Mouse (Mus musculus) CD8-positive naive resting alpha-beta T cell, adult 2 months (primary cell): ENCODE measurements around the gene Gm17657.
"Not testable (repeated sequence)": the region's sequence is repeated elsewhere in the genome, so short reads cannot be mapped to it uniquely, and the experiment has no call there.

Experiments
- DNase-seq, 2 experiments: peaks; one replicate each; pipeline ENCODE4 v3.0.0; 2022; ENCODE audit warnings: low read depth in 2 of 2, low spot score in 2 of 2

Gene Gm17657

GRCm38 (mm10) chr17:29502005-29502668 lies 47.3 kb downstream of the Gm17657 start:
- no peak for DNase-seq

- DNase-seq: no peak
Measured at GRCm38 (mm10) chr17:29500802-29501469, 48.5 kb downstream of the Gm17657 start.

DNA sequence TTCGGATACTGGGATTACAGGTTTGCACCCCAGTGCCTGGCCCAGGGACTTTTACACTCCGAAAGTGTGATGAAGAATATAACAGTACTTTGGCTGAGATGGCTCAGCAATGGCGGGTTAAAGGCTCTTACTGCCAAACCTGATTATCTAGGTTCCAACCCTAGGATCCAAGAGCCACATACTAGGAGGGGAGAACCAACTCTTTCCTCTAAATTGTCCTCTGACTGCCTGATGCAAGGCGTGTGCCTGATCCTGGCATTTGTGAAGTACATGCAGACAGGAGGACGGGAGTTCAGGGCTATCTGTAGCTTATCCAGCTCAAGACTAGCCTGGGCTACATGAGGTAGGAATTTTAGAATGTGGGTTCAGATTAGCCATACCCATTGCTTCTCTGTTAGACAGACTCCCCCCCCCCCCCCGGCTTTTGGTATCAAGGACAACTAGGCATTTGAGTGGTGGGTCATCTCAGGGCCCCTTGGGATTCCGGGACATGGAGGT lies 49.1 kb downstream of the Gm17657 start:
- DNase-seq: no peak

GRCm38 (mm10) chr17:29499511-29499910 lies 49.9 kb downstream of the Gm17657 start:
- DNase-seq: no peak

GRCm38 (mm10) chr17:29498952-29499351 lies 50.5 kb downstream of the Gm17657 start:
- DNase-seq: not testable (repeated sequence)

DNA sequence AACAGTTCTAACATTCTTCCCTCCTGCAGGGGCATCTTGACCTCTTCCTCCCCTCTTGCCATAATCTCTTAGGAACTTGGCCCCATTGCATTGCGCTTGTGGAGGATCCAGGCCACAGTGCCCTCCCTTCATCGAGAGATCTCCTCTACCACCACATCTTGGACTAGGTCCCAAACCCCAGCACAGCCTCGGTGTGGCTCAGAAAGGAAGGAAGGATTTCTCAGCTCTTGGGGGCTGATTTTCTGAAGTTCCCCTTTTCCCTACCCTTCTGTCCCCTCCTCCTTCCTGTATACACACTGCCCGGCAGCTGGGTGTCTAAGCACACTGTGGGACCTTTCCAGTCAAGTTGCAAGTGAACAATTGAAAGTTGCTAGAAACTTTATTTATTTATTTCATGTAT lies 51.4 kb downstream of the Gm17657 start:
- DNase-seq: no peak

- DNase-seq: not testable (repeated sequence)
Measured at GRCm38 (mm10) chr17:29497481-29497880, 52.0 kb downstream of the Gm17657 start.

- no peak for DNase-seq
Measured at GRCm38 (mm10) chr17:29497071-29497354, 52.4 kb downstream of the Gm17657 start.

- DNase-seq: no peak
Measured at GRCm38 (mm10) chr17:29496211-29497070, 53.0 kb downstream of the Gm17657 start.

DNA sequence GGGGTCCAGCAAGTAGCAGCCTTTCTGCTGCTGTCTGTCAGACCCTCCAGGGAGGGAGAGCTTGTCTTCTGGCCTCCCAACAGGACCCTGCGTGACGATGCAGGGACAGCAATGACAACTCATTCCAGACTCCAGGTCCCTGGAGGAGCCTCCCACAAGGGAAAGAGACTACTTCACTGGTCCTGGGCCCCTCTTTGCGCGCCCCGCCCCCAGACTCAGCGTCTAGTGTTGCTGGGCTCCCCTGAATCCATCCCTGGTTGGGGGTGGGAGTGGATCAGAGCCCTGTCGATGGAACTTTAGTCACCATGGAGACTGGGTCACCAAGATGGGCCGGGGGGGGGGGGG lies 54.7 kb downstream of the Gm17657 start:
- no peak for DNase-seq

DNA sequence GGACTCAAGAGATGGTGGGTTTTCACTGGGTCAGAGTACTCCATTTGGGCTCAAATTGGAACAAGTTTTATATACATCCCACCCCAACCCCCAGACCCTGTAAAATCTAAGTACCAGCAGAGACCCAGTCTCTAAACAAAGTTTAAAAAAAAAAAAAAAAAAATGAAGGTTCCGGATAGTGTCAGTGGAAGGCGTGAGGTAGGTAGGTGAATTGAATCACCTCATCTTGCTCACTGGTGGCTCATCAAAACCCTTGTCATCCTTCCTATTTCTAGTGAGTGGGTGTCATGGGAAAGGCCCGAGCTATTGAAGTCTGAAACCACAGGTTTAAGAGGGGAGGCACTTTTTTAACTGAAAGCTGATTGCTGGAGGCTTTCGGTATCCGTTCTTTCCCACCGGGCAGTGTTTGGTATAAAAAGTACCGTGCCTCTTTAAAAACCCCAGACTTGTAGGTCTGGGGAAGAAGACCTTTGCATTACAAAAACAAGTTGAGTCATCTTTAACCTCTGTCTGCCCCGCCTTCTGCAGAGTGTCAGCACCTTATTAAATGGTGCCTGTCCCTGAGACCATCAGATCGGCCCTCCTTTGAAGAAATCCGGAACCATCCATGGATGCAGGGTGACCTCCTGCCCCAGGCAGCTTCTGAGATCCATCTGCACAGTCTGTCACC lies 55.2 kb downstream of the Gm17657 start:
- DNase-seq: peak; percentile 54 to 58

GRCm38 (mm10) chr17:29493461-29493980 lies 55.9 kb downstream of the Gm17657 start:
- no peak for DNase-seq

- peak; percentile 76 to 84 for DNase-seq
Measured at GRCm38 (mm10) chr17:29492269-29493191, 56.9 kb downstream of the Gm17657 start.

DNA sequence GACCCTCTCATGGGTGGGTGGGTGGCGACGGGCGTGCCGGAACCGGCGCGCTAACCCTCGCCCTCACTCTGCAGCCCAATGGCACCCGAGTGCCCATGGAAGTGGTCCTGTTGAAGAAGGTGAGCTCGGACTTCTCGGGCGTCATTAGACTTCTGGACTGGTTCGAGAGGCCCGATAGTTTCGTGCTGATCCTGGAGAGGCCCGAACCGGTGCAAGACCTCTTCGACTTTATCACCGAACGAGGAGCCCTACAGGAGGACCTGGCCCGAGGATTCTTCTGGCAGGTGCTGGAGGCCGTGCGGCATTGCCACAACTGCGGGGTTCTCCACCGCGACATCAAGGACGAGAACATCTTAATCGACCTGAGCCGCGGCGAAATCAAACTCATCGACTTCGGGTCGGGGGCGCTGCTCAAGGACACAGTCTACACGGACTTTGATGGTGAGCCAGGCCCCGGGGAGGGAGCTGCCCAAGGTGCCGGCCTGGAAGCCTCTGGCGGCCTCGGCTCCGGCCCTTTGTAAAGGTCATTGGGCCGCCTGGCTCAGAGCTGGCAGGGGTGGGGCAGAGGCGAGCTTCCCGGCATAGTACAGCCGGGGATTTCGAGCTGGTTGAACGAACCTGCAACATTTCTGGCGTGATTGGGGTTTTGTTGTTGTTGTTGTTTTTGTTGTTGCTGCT lies 57.7 kb downstream of the Gm17657 start:
- DNase-seq: peak in 1 of 2 experiments; percentile 37

DNA sequence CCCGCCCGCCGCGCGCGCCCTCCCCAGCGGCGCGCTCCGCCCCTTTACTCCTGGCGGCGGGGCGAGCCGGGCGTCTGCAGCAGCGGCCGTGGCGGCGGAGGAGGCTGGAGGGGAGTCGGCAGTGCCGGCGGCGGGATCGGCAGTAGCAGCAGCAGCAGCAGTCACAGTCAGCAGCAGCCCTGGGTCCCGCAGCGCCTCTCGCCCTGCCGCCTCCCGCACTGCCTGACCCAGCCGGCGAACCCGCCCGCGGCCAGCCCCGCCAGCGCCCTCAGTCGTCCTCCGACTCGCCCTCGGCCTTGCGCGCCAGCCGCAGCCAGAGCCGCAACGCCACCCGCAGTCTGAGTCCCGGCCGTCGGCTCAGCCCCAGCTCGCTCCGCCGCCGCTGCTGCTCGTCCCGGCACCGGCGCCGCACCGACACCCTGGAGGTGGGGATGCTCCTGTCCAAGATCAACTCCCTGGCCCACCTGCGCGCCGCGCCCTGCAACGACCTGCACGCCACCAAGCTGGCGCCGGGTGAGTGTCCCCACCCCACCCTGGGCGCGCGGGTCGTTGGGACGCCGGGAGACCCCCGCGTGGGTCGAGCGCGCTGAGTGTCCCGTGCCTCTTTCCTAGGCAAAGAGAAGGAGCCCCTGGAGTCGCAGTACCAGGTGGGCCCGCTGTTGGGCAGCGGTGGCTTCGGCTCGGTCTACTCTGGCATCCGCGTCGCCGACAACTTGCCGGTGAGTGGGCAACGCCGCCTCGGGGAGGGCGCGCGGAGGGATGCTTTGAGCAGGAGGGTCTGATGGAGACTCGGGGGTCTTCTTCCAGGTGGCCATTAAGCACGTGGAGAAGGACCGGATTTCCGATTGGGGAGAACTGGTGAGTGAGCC lies 58.5 kb downstream of the Gm17657 start, which contains the start of gene Pim1:
TSS of gene Pim1 (plus strand) at position 41 of the 869 bp plus-strand sequence.
- peak; percentile 63 to 65 for DNase-seq

DNA sequence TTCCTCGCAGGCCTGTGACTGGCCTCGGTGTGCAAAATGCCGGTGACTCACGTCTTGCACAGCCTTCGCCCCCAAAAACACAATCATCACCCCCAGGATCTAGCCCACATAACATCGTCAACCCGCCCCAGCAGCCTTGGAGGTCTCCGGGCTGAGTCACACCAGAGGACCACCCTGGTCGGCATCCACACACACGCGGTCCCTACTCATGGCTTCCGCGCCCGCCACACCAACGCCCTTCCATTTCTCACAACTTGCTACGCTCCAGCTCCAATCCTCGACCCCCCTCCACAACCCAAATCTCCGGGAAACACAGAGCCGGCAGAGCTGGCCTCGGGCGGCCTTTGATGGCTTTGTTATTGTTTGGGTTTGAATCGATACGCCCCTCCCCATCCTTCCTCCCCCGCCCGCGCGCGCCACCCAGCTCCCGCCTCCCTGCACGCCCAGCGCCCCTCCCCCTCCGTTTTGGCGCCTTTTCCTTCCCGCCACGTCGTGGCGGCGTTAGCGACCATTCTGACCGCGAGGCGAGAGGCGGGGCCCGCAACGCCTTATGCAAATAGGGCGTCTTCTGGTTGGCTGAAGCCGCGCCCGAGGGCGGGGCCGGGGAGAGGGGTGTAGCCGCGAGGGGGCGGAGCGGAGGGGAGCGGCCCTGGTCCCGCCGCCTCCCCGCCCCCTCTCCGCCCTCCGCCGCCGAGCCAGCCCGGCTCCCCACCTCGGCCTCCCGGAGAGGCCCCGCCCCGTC lies 59.3 kb downstream of the Gm17657 start:
- peak; percentile 94 for DNase-seq
